Mouse (Mus musculus) adrenal gland, adult (tissue): ENCODE data around the gene Cartpt.
"Not testable (repeated sequence)": the region's sequence is repeated elsewhere in the genome, so short reads cannot be mapped to it uniquely, and the experiment has no call there.

Source experiments
- DNase-seq, 2 experiments: peaks; one replicate each; pipeline ENCODE4 v3.0.0; 2022 to 2023; ENCODE audit warnings: low spot score in 1 of 2; ENCODE audit not compliant: inconsistent age in 2 of 2

Cartpt gene

GRCm38 (mm10) chr13:99857879-99858278 is 43.0 kb downstream of the Cartpt start:
- DNase-seq: peak in 1 of 2 experiments; percentile 62

- DNase-seq: no peak
Measured at GRCm38 (mm10) chr13:99857336-99857735, 43.6 kb downstream of the Cartpt start.

- DNase-seq: no peak
Measured at GRCm38 (mm10) chr13:99855229-99855628, 45.7 kb downstream of the Cartpt start.

- no peak for DNase-seq
Measured at GRCm38 (mm10) chr13:99853131-99853530, 47.8 kb downstream of the Cartpt start.

GRCm38 (mm10) chr13:99852416-99852815 is 48.5 kb downstream of the Cartpt start:
- not testable (repeated sequence) for DNase-seq

GRCm38 (mm10) chr13:99851026-99851425 is 49.9 kb downstream of the Cartpt start:
- DNase-seq: no peak

GRCm38 (mm10) chr13:99849597-99849996 is 51.3 kb downstream of the Cartpt start:
- peak in 1 of 2 experiments; percentile 41 for DNase-seq
